Mouse (Mus musculus) stomach, postnatal 0 days (tissue): ENCODE data around the gene Kcnh6. TPM values are rescaled to one million over a fixed set of nuclear protein-coding genes. Genes with fewer than 3 reads are reported as not detected.

Experiments used
- ATAC-seq: fragments of 200-750 bp; cut with Nextera tagmentation; 2 replicates; pipeline ENCODE4 v1.8.0; 2017; ENCODE audit not compliant: low FRiP score, low TSS enrichment
- DNase-seq: peaks from one replicate; pipeline ENCODE4 v3.0.0-alpha.2; 2016; ENCODE audit warnings: low spot score
- H3K27ac ChIP-seq: fragments of 300-500 bp; sonication (generic); replicated peaks from 2 replicates; pipeline ENCODE4 v1.5.1; 2014; ENCODE audit warnings: mild to moderate bottlenecking, control low read depth
- H3K27me3 ChIP-seq: fragments of 300-500 bp; sonication (generic); 2 replicates; pipeline ENCODE4 v1.6.1; 2014; ENCODE audit warnings: low read length; ENCODE audit not compliant: control insufficient read depth, insufficient read depth
- H3K36me3 ChIP-seq: fragments of 300-500 bp; sonication (generic); 2 replicates; pipeline ENCODE4 v1.6.1; 2014; ENCODE audit warnings: low read length, mixed read lengths; ENCODE audit not compliant: control insufficient read depth, insufficient read depth
- H3K4me1 ChIP-seq: fragments of 300-500 bp; sonication (generic); replicated peaks from 2 replicates; pipeline ENCODE4 v1.6.1; 2014; ENCODE audit warnings: antibody characterized with exemption; ENCODE audit not compliant: control insufficient read depth, insufficient read depth
- H3K4me2 ChIP-seq: fragments of 300-500 bp; sonication (generic); replicated peaks from 2 replicates; pipeline ENCODE4 v1.6.1; 2014; ENCODE audit warnings: low read depth, mild to moderate bottlenecking, control low read depth, moderate library complexity
- H3K4me3 ChIP-seq: fragments of 300-500 bp; sonication (generic); 2 replicates; pipeline ENCODE4 v1.5.1; 2014; ENCODE audit warnings: low read depth, low read length, control low read depth
- H3K9ac ChIP-seq: fragments of 300-500 bp; sonication (generic); 2 replicates; pipeline ENCODE4 v1.6.1; 2014; ENCODE audit warnings: mild to moderate bottlenecking, low read length, control low read depth, mixed read lengths
- H3K9me3 ChIP-seq: fragments of 300-500 bp; sonication (generic); 2 replicates; pipeline ENCODE4 v1.6.1; 2016; ENCODE audit warnings: low read length; ENCODE audit not compliant: control insufficient read depth
- CTCF ChIP-seq: IDR thresholded peaks from 2 replicates; pipeline ENCODE4 v1.5.1; 2016; ENCODE audit warnings: antibody characterized with exemption, low read depth, mild to moderate bottlenecking, moderate library complexity
- EP300 ChIP-seq: optimal IDR thresholded peaks from 2 replicates; pipeline ENCODE3; 2016; ENCODE audit warnings: antibody characterized with exemption
- WGBS: fragments of 180-500 bp; shearing (Covaris S2); extraction: QIAGEN DNeasy Blood & Tissue Kit; methylation state at CpG from one replicate; pipeline ENCODE4 v1.1.7; 2014; 5-methylcytosine and 5-hydroxymethylcytosine counted together
- polyA plus RNA-seq: library from polyadenylated mRNA; unstranded; fragments of >200 nt; fragmentation: Nextera tagmentation; extraction: Ambion mirVana; gene quantifications from 2 replicates; pipeline ENCODE4 v1.2.1, GENCODE M21; 2015

The Kcnh6 gene
- polyA plus RNA-seq, 1 experiment from 2014 or later: 0.55 TPM

DNA sequence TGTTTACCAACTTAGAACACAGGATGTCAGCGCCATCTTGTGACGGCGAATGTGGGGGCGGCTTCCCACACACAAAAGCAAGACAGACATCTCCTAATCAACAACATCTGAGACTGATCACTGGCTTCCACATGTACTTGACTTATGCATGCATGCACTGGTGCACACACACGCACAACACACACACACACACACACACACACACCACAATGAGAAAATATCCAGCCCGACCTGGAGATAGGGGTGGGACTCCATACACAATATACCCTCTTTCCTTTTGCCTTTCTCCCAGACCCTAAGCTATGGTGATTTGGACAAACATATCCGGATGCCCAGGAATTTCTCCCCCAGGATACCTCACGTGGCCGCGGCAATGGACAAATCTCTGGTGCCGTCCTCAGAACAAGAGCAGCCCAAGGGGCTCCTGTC, 25.6 kb downstream of the Kcnh6 start:
- TF ChIP-seq EP300: no peak
- TF ChIP-seq CTCF: peak; percentile 20; the same call in 1 of the 2 replicates
- Histone ChIP-seq H3K27me3 (no peaks in the 10 kb centered on the region), H3K4me2 (peak overlapping the region; percentile 20; the same call in 1 of the 2 replicates), H3K9me3 (no peaks in the 10 kb centered on the region), H3K27ac (peak overlapping the region; percentile 71), H3K9ac (no peak overlapping the region), H3K4me3 (no peak overlapping the region), H3K36me3 (no peaks in the 10 kb centered on the region), H3K4me1 (no peaks in the 10 kb centered on the region)
- peak; percentile 18; the same call in 1 of the 2 replicates for ATAC-seq
- DNase-seq: peak; percentile 24
- WGBS: 35% methylated on average over 11 of the region's 11 CpGs

GRCm38 (mm10) chr11:106034986-106035385, 27.1 kb downstream of the Kcnh6 start:
- Histone ChIP-seq H3K4me3 (no peak overlapping the region), H3K9me3 (no peaks in the 10 kb centered on the region), H3K27ac (no peak overlapping the region), H3K4me1 (no peaks in the 10 kb centered on the region), H3K4me2 (no peak overlapping the region), H3K9ac (no peak overlapping the region), H3K36me3 (no peaks in the 10 kb centered on the region), H3K27me3 (no peaks in the 10 kb centered on the region)
- TF ChIP-seq EP300 (no peak), CTCF (no peak)
- no peak for ATAC-seq
- WGBS: 84% methylated on average over 9 of the region's 9 CpGs
- no peak for DNase-seq

DNA sequence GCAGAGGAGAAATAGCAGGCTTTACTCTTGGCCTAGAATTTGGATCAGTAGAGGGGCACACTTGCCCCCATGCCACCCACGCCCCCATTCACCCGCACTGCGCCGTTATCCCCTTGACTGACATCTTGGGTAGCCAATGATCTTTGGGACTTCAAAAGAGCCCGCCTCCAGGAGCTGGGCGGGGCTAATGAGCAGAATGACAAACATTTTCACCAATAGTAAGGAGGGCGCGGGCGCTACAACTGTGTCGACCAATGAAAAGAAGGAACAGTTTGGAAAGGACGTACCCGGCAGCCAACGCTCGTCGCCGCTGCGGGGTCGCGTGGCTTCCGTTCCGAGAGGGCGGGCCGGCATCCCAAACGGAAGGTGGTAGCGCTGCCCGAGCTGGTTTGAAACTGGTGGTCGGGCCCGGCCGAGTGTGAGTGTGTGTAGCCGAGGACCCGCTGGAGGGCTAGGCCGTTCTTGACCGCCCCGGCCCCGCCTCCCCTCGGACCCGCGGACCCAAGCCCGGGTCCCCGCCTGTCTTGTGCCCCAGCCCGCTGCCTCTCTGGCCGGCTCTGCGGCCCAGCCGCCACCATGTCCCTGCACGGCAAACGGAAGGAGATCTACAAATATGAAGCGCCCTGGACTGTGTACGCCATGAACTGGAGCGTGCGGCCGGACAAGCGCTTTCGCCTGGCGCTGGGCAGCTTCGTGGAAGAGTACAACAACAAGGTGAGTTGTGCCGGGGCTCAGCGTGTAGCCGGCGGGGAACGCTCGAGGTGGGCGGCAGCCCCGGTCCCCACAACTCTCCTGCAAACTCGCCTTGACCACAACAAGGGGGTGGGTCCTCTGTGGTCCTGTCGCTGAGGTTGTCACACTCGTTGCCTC, 28.9 kb downstream of the Kcnh6 start, which contains the start of gene Dcaf7:
Dcaf7 (plus strand) TSS at position 325 of the 870 bp plus-strand sequence.
- TF ChIP-seq CTCF: no peak; the same call in 1 of the 2 replicates
- TF ChIP-seq EP300: peak; percentile 35
- peak within 1 kb of the TSS; percentile 81 for H3K4me2 ChIP-seq
- ATAC-seq: peak; percentile 99
- peak within 1 kb of the TSS; percentile 73 for H3K9ac ChIP-seq
- WGBS: under 1% methylated on average over 66 of the region's 66 CpGs
- peak within 1 kb of the TSS; percentile 91 for H3K27ac ChIP-seq
- no peaks in the 10 kb centered on the region for H3K27me3 ChIP-seq
- DNase-seq: peak; percentile 95
- peak within 1 kb of the TSS; percentile 85 for H3K4me3 ChIP-seq
- H3K9me3 ChIP-seq: no peaks in the 10 kb centered on the region
- H3K36me3 ChIP-seq: no peaks in the 10 kb centered on the region
- H3K4me1 ChIP-seq: no peaks in the 10 kb centered on the region

GRCm38 (mm10) chr11:106037418-106037751, 29.5 kb downstream of the Kcnh6 start:
- no peaks in the 10 kb centered on the region for H3K36me3 ChIP-seq
- H3K4me2 ChIP-seq: peak overlapping the region; percentile 81
- no peaks in the 10 kb centered on the region for H3K9me3 ChIP-seq
- 0% methylated on average over 13 of the region's 13 CpGs for WGBS
- peak; percentile 51 for DNase-seq
- peak; percentile 40 for TF ChIP-seq CTCF
- no peak for TF ChIP-seq EP300
- H3K4me1 ChIP-seq: no peaks in the 10 kb centered on the region
- peak overlapping the region; percentile 85 for H3K4me3 ChIP-seq
- ATAC-seq: no peak
- peak overlapping the region; percentile 91 for H3K27ac ChIP-seq
- peak overlapping the region; percentile 73 for H3K9ac ChIP-seq
- H3K27me3 ChIP-seq: no peaks in the 10 kb centered on the region

- DNase-seq (no peak), ATAC-seq (no peak)
- Histone ChIP-seq H3K4me3 (no peak overlapping the region), H3K27me3 (no peaks in the 10 kb centered on the region), H3K27ac (no peak overlapping the region), H3K9ac (no peak overlapping the region), H3K36me3 (0 out of 2 replicates have a peak, but pooled peaks cover 5% of the 10 kb centered on the region), H3K4me1 (no peaks in the 10 kb centered on the region), H3K9me3 (no peaks in the 10 kb centered on the region), H3K4me2 (no peak overlapping the region)
- TF ChIP-seq CTCF: no peak
- TF ChIP-seq EP300: no peak
Observed at GRCm38 (mm10) chr11:106044349-106044748, 36.4 kb downstream of the Kcnh6 start.

DNA sequence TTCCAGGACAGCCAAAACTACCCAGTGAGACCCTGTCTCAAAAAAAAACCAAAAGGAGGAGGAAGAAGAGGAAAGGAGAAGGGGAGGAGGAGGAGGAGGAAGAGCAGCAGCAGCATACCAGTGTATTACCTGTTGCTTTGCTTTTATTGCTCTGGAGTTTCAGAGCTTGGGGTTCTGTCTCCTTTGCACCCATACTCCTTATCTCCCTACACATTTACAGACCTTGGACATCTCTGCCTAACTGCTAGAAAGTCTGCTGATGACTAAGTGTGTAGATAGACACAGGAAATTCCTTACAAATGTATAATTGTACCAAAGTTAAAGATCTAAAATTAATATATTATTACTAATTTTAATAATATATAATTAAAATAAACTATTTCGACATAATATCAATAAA, 37.3 kb downstream of the Kcnh6 start:
- DNase-seq (no peak), ATAC-seq (no peak)
- no peaks in the 10 kb centered on the region for H3K4me1 ChIP-seq
- H3K9ac ChIP-seq: no peak overlapping the region
- H3K36me3 ChIP-seq: 0 out of 2 replicates have a peak, but pooled peaks cover 8% of the 10 kb centered on the region
- no peaks in the 10 kb centered on the region for H3K9me3 ChIP-seq
- H3K4me2 ChIP-seq: no peak overlapping the region
- H3K27ac ChIP-seq: no peak overlapping the region
- TF ChIP-seq EP300 (no peak), CTCF (no peak)
- WGBS: 95% methylated on average over 1 of the region's 1 CpGs
- H3K27me3 ChIP-seq: no peaks in the 10 kb centered on the region
- no peak overlapping the region for H3K4me3 ChIP-seq
